Mouse (Mus musculus) erythroblast, adult 5-6 weeks (primary cell): Measurements from ENCODE around the gene Krt72. TPM values are rescaled to one million over a fixed set of nuclear protein-coding genes. Genes with fewer than 3 reads are reported as not detected.

Experiments
- ATAC-seq: replicated peaks from 2 replicates; pipeline ENCODE4 v1.8.0; 2016; ENCODE audit warnings: moderate number of reproducible peaks, mild to moderate bottlenecking, moderate TSS enrichment, inconsistent platforms; ENCODE audit not compliant: poor library complexity, low FRiP score, severe bottlenecking
- total RNA-seq, 2 experiments: library from RNA; stranded (forward) in 1 of 2; stranded (reverse) in 1 of 2; fragments of 150-400 nt in 1 of 2; fragments of 200-764, 138-1000 nt in 1 of 2; gene quantifications; 2 replicates each; pipeline versions ENCODE4 v1.2.3 to v1.2.4; 2015 to 2017; ENCODE audit warnings: low replicate concordance in 2 of 2

The Krt72 gene
- total RNA-seq (2015; ENCODE audit: low replicate concordance) (not detected in 2 replicates), total RNA-seq (2017; ENCODE audit: low replicate concordance) (not detected in 2 replicates)

GRCm38 (mm10) chr15:101786360-101786759, at the start of gene Krt72:
TSS of gene Krt72 (minus strand) at chr15:101786460.
- no peak for ATAC-seq

DNA sequence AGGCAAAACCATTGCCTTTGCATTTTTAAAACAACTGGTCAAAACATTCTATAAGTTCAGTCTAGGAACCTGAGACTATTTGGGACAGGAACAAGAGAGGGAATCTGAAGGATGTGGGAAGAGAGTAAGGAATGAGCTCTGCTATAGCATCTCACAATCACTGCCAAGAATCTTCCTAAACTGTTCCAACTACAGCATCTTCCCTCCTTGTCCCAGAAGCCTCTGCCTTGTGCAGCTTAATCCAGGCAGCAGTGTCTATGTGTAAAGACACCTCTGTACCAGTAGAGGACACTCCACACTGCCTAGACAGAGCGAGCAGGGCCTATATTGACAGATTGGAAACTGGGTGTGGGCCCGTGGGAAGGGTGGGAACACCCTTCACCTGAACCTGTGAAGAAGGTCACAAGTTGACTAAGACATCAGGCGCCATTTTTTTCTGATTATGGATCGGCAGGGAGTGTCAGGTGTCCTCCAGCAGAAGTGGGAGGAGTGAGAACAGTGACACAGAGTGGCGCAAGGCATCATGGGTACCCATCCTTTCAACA, 48.6 kb upstream of the Krt72 start:
- no peak for ATAC-seq

DNA sequence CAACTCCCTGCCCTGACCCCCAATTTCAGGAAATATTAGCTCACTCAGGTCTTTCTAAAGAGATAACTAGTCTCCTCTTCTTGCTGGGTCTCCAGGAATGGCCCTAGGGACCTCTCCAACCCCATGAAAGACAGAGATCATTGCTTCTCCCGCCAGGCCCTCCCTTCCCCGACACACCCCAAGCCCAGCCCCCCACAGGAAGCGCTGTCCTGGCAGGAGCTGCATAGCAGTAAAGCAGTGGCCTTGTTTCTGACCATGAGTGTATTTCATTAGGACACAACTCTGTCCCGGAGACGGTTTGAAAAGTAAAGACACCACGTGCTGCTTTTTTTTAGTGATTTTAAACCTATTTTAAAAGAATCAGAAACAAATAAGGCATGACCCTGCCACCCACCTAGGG, 46.9 kb upstream of the Krt72 start:
- ATAC-seq, result no peak

- no peak for ATAC-seq
These were observed 43.2 kb upstream of the Krt72 start for GRCm38 (mm10) chr15:101829441-101829840.

- no peak for ATAC-seq
These were observed 35.5 kb upstream of the Krt72 start for GRCm38 (mm10) chr15:101821786-101822185.

DNA sequence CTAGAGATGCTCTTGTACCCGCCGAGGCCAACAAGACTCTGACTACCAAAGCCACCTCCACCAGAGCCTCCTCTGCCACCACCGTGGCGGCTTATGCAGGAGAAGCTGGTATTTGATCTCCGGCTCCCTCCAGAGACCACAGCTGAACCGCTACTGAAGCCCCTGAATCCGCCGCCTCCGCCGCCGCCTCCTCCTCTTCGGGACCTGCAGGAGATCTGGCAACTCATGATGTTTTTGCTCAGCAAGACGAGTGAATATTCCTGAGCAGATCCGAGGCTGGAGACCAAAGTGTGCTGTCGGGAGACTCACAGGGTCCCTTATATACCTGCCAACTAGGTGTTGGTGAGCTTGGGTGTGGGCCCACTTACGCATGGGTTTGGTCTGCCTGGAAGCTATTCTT, 31.6 kb upstream of the Krt72 start, which contains the start of gene Krt2:
Gene Krt2 (minus strand): TSS at position 295 of the 400 bp plus-strand sequence.
- ATAC-seq, result no peak

DNA sequence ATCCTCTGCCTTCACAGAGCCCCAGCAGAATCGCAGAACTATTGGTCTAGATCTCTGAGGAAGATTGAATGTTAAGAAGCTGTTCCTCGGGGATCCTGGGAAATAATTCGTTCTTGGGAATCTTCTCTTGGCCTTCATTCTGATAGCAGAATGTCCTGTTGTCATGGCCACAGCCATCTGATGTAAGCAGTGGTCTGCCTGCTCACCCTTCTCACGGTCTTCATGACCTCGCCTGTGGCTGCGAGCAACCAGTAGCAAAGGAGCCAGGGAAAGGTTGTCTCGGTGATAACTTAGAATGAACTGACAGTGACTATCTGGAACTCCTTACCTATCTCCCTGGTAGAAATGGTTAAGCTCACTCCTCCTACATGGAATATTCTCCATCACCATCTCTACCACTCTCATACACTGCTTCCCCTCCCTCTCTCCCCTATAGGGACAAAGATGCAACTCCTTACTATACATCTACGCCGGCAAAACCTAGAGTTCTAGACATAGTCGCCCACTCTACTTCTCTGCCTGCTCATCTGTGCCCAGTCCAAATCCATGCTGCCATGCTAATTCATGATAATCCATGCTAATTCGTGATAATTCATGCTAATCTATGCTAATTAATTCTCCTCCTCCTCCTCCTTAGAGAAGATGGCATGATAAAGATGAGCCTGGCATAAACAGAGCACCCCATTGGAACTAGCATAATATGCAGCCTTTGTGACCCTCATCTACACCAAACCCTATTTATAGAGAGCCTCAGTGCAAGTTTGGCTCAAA, 17.0 kb upstream of the Krt72 start:
- no peak for ATAC-seq

DNA sequence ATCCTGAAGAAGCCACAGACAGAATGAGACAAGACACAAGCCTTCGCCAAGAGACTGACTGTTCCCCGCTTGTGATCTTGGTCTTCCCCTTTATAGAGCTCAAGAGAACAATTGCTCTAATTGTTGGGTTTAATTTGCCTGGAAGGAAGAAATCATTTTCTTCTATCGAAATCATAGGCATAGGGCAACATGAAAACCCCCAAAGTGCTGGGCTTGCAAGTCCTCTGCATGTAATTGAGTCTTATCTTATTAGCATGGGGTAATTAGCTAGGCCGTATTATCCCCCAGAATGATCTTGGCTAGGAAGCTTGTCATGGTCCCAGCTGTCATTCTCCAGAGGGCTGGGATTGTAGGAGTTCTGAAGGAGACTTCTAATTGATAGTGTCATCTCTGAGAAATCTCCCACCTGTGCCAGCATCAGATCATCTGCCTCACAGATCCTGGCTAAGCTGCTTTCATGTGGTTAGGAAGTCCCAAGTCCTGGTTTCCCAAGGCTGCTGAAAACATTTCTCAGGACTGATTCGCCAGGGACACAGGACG, 16.1 kb upstream of the Krt72 start, which contains the start of gene Krt73:
Gene Krt73 (minus strand): TSS at position 51 of the 540 bp plus-strand sequence.
- no peak for ATAC-seq

DNA sequence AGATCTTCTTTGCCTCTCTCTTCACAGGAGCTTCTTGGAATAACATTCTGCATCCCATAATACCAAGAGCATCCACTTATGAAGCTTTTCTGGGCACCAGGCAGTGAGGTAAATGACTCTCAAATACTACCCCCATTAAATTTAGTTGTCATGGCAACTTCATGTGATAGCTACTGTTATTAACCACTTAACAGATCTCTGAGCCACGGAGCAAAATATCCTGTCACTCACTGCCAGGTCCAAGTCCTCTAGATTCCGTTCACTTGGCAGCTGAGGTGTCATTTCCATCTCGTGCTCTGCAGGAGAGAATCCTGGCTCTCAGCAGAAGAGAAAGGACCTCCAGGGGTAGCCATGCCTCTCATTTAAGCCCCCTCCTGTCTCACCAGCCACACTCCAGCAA, 4.6 kb upstream of the Krt72 start:
- ATAC-seq, result no peak

GRCm38 (mm10) chr15:101773420-101773819, 12.8 kb downstream of the Krt72 start:
- ATAC-seq, result no peak

GRCm38 (mm10) chr15:101772711-101773081, 13.6 kb downstream of the Krt72 start:
- peak; percentile 68 for ATAC-seq

GRCm38 (mm10) chr15:101772080-101772710, 14.1 kb downstream of the Krt72 start:
- ATAC-seq, result no peak

GRCm38 (mm10) chr15:101770226-101770625, 16.0 kb downstream of the Krt72 start:
- no peak for ATAC-seq

- ATAC-seq, result no peak
These were observed 43.5 kb downstream of the Krt72 start, which contains the start of gene Krt71 for GRCm38 (mm10) chr15:101742711-101743110. TSS of gene Krt71 (minus strand) at chr15:101743109.

GRCm38 (mm10) chr15:101737786-101738185, 48.5 kb downstream of the Krt72 start:
- no peak for ATAC-seq

- no peak for ATAC-seq
These were observed 55.6 kb downstream of the Krt72 start for GRCm38 (mm10) chr15:101730653-101731052.

Other genes starting within 250 kb of the Krt72 start
- not detected in 2 replicates for gene Krt82, start 235.8 kb downstream of the Krt72 start, total RNA-seq (2015; ENCODE audit: low replicate concordance)
- gene Krt82, start 235.8 kb downstream of the Krt72 start, total RNA-seq (2017; ENCODE audit: low replicate concordance), result not detected in 2 replicates
- not detected in 2 replicates for gene Krt90, start 223.5 kb downstream of the Krt72 start, total RNA-seq (2015; ENCODE audit: low replicate concordance)
- gene Krt90, start 223.5 kb downstream of the Krt72 start, total RNA-seq (2017; ENCODE audit: low replicate concordance), result not detected in 2 replicates
- not detected in 2 replicates for gene Krt75, start 212.6 kb downstream of the Krt72 start, total RNA-seq (2015; ENCODE audit: low replicate concordance)
- gene Krt75, start 212.6 kb downstream of the Krt72 start, total RNA-seq (2017; ENCODE audit: low replicate concordance), result not detected in 2 replicates
- not detected in 2 replicates for gene Gm5414, start 158.3 kb downstream of the Krt72 start, total RNA-seq (2015; ENCODE audit: low replicate concordance)
- gene Gm5414, start 158.3 kb downstream of the Krt72 start, total RNA-seq (2017; ENCODE audit: low replicate concordance), result not detected in 2 replicates
- gene Gm5478, start 139.1 kb downstream of the Krt72 start, total RNA-seq (2015; ENCODE audit: low replicate concordance), result not detected in 2 replicates
- gene Gm5478, start 139.1 kb downstream of the Krt72 start, total RNA-seq (2017; ENCODE audit: low replicate concordance), result not detected in 2 replicates
- not detected in 2 replicates for gene Krt6b, start 106.2 kb downstream of the Krt72 start, total RNA-seq (2015; ENCODE audit: low replicate concordance)
- not detected in 2 replicates for gene Krt6b, start 106.2 kb downstream of the Krt72 start, total RNA-seq (2017; ENCODE audit: low replicate concordance)
- gene Krt6a, start 92.2 kb downstream of the Krt72 start, total RNA-seq (2015; ENCODE audit: low replicate concordance), result not detected in 2 replicates
- not detected in 2 replicates for gene Krt6a, start 92.2 kb downstream of the Krt72 start, total RNA-seq (2017; ENCODE audit: low replicate concordance)
- gene Krt5, start 73.6 kb downstream of the Krt72 start, total RNA-seq (2015; ENCODE audit: low replicate concordance), result not detected in 2 replicates
- gene Krt5, start 73.6 kb downstream of the Krt72 start, total RNA-seq (2017; ENCODE audit: low replicate concordance), result not detected in 2 replicates
- gene Krt71, start 43.4 kb downstream of the Krt72 start, total RNA-seq (2015; ENCODE audit: low replicate concordance), result not detected in 2 replicates
- gene Krt71, start 43.4 kb downstream of the Krt72 start, total RNA-seq (2017; ENCODE audit: low replicate concordance), result 0.14 TPM in 1 of 2 replicates, not detected in the other
- not detected in 2 replicates for gene Krt73, start 15.9 kb upstream of the Krt72 start, total RNA-seq (2015; ENCODE audit: low replicate concordance)
- not detected in 2 replicates for gene Krt73, start 15.9 kb upstream of the Krt72 start, total RNA-seq (2017; ENCODE audit: low replicate concordance)
- not detected in 2 replicates for gene Krt2, start 31.7 kb upstream of the Krt72 start, total RNA-seq (2015; ENCODE audit: low replicate concordance)
- gene Krt2, start 31.7 kb upstream of the Krt72 start, total RNA-seq (2017; ENCODE audit: low replicate concordance), result not detected in 2 replicates
- gene Krt1, start 64.3 kb upstream of the Krt72 start, total RNA-seq (2015; ENCODE audit: low replicate concordance), result not detected in 2 replicates
- gene Krt1, start 64.3 kb upstream of the Krt72 start, total RNA-seq (2017; ENCODE audit: low replicate concordance), result not detected in 2 replicates
- not detected in 2 replicates for gene Krt77, start 83.2 kb upstream of the Krt72 start, total RNA-seq (2015; ENCODE audit: low replicate concordance)
- gene Krt77, start 83.2 kb upstream of the Krt72 start, total RNA-seq (2017; ENCODE audit: low replicate concordance), result not detected in 2 replicates
- not detected in 2 replicates for gene Krt76, start 106.5 kb upstream of the Krt72 start, total RNA-seq (2015; ENCODE audit: low replicate concordance)
- gene Krt76, start 106.5 kb upstream of the Krt72 start, total RNA-seq (2017; ENCODE audit: low replicate concordance), result not detected in 2 replicates
- not detected in 2 replicates for gene Krt4, start 138.3 kb upstream of the Krt72 start, total RNA-seq (2015; ENCODE audit: low replicate concordance)
- gene Krt4, start 138.3 kb upstream of the Krt72 start, total RNA-seq (2017; ENCODE audit: low replicate concordance), result not detected in 2 replicates
- gene Krt79, start 153.9 kb upstream of the Krt72 start, total RNA-seq (2015; ENCODE audit: low replicate concordance), result not detected in 2 replicates
- not detected in 2 replicates for gene Krt79, start 153.9 kb upstream of the Krt72 start, total RNA-seq (2017; ENCODE audit: low replicate concordance)
- gene Krt78, start 167.8 kb upstream of the Krt72 start, total RNA-seq (2015; ENCODE audit: low replicate concordance), result not detected in 2 replicates
- gene Krt78, start 167.8 kb upstream of the Krt72 start, total RNA-seq (2017; ENCODE audit: low replicate concordance), result not detected in 2 replicates
- gene Krt8, start 218.0 kb upstream of the Krt72 start, total RNA-seq (2015; ENCODE audit: low replicate concordance), result not detected in 2 replicates
- gene Krt8, start 218.0 kb upstream of the Krt72 start, total RNA-seq (2017; ENCODE audit: low replicate concordance), result not detected in 2 replicates
- gene Krt18, start 241.7 kb upstream of the Krt72 start, total RNA-seq (2015; ENCODE audit: low replicate concordance), result 2.3 TPM in 1 of 2 replicates, not detected in the other
- gene Krt18, start 241.7 kb upstream of the Krt72 start, total RNA-seq (2017; ENCODE audit: low replicate concordance), result 2.8 TPM in 1 of 2 replicates, not detected in the other